28 mouse cellular contexts compared by ENCODE assay signal in genomic region chr1:63395427-63395826, GRCm38 (mm10). TPM values are rescaled to one million over a fixed set of nuclear protein-coding genes. Genes with fewer than 3 reads are reported as not detected.
DNase-seq lines count a peak whose midpoint lies in the region; ATAC-seq and TF ChIP-seq lines count a peak whose summit lies in the region.
"Had no signal": no experiment of that assay in that cellular context is flagged by ENCODE, and none has a peak within 500 bp of the region (broad histone marks: within the 10 kb centered on the region; RNA-seq: fewer than 3 reads in every experiment).

No protein-coding gene starts in this region.

- no peak for TF ChIP-seq CTCF in gastrocnemius, adult 2 months (IDR thresholded peaks at IDR 0.05)
- no peak for TF ChIP-seq CTCF in lung, embryonic 14.5 days (IDR thresholded peaks at IDR 0.05; ENCODE audit: low read depth)

- H3K36me3 ChIP-seq in lung, embryonic 14.5 days (ENCODE audit: insufficient read depth), result no peaks in the 10 kb centered on the region
- no peaks in the 10 kb centered on the region for H3K36me3 ChIP-seq in limb, embryonic 14.5 days (ENCODE audit: control insufficient read depth, insufficient read depth, low read length)
- H3K36me3 ChIP-seq: forebrain, embryonic 12.5 days; forebrain, embryonic 15.5 days; heart, embryonic 10.5 days; heart, embryonic 13.5 days had no signal

- DNase-seq in gastrocnemius, adult 2 months, result peak; percentile 30
- DNase-seq in gastrocnemius, postnatal 4 days (ENCODE audit: low spot score in 2 of 2), result no peak
- DNase-seq in lung, embryonic 14.5 days, result peak; percentile 18
- DNase-seq in lung, postnatal 36 days, result no peak
- peak; percentile 61 for DNase-seq in limb, embryonic 14.5 days (ENCODE audit: low spot score)
- peak; percentile 81 for DNase-seq in skeletal muscle tissue, adult 2 months (ENCODE audit: low read depth, low spot score)
- DNase-seq in layer of hippocampus, adult 9-10 months (ENCODE audit: low spot score), result no peak
- DNase-seq: adrenal gland, adult 2 months; adrenal gland, postnatal 14 days; cerebellum, adult 11-12 months; cerebellum, adult 8-10 months; cerebellum, postnatal 36 days; embryo, embryonic 11 days; heart, adult 2 months; heart, postnatal 14 days; heart, postnatal 4 days had no signal

- H3K9me3 ChIP-seq in lung, embryonic 14.5 days (ENCODE audit: low read depth, low read length), result no peaks in the 10 kb centered on the region
- no peaks in the 10 kb centered on the region for H3K9me3 ChIP-seq in limb, embryonic 14.5 days (ENCODE audit: control insufficient read depth, low read length)
- H3K9me3 ChIP-seq: forebrain, embryonic 12.5 days; forebrain, embryonic 15.5 days; heart, embryonic 10.5 days; heart, embryonic 13.5 days had no signal

- H3K4me1 ChIP-seq in lung, embryonic 14.5 days (ENCODE audit: insufficient read depth), result no peaks in the 10 kb centered on the region
- H3K4me1 ChIP-seq in limb, embryonic 14.5 days (ENCODE audit: control insufficient read depth, insufficient read depth, low read length), result no peaks in the 10 kb centered on the region
- H3K4me1 ChIP-seq: forebrain, embryonic 12.5 days; forebrain, embryonic 15.5 days; heart, embryonic 10.5 days; heart, embryonic 13.5 days had no signal

- WGBS in lung, embryonic 14.5 days, result 61% methylated on average over 3 of the region's 3 CpGs
- WGBS in limb, embryonic 14.5 days, result 88% methylated on average over 3 of the region's 3 CpGs

- no peak for TF ChIP-seq POLR2A in limb, embryonic 14.5 days (IDR thresholded peaks at IDR 0.05; ENCODE audit: borderline replicate concordance, extremely low read depth, insufficient read depth, insufficient read length)

- no peak overlapping the region for H3K4me2 ChIP-seq in lung, embryonic 14.5 days
- no peak overlapping the region for H3K4me2 ChIP-seq in limb, embryonic 14.5 days (replicated peaks; ENCODE audit: low read depth, low read length, severe bottlenecking)
- H3K4me2 ChIP-seq: forebrain, embryonic 12.5 days; forebrain, embryonic 15.5 days; heart, embryonic 13.5 days; hindbrain, embryonic 14.5 days had no signal

- intact Hi-C loops in gastrocnemius, adult 2 months (cut with DNase I), result loop anchor here (10.0 kb wide), 1 partner anchor 211 kb away; no protein-coding TSS in a partner anchor

- H3K27ac ChIP-seq in gastrocnemius, adult 2 months, result peak overlapping the region; percentile 49
- H3K27ac ChIP-seq in lung, embryonic 14.5 days (ENCODE audit: low read depth), result no peak overlapping the region
- H3K27ac ChIP-seq in limb, embryonic 14.5 days (replicated peaks; ENCODE audit: low read depth, low read length), result no peak overlapping the region
- H3K27ac ChIP-seq: forebrain, embryonic 12.5 days; forebrain, embryonic 15.5 days; heart, adult 2 months; heart, embryonic 10.5 days; heart, embryonic 13.5 days; hindbrain, embryonic 14.5 days; hindbrain, postnatal 0 days had no signal

- H3K4me3 ChIP-seq in gastrocnemius, adult 2 months, result no peak overlapping the region
- H3K4me3 ChIP-seq in lung, embryonic 14.5 days (ENCODE audit: low read depth, low read length), result no peak overlapping the region
- no peak overlapping the region for H3K4me3 ChIP-seq in limb, embryonic 14.5 days (replicated peaks; ENCODE audit: low read length)
- H3K4me3 ChIP-seq: erythroblast, embryonic 14.5 days; forebrain, embryonic 12.5 days; forebrain, embryonic 15.5 days; heart, adult 2 months; heart, embryonic 10.5 days; heart, embryonic 13.5 days had no signal

- H3K9ac ChIP-seq in lung, embryonic 14.5 days, result no peak overlapping the region
- no peak overlapping the region for H3K9ac ChIP-seq in limb, embryonic 14.5 days (ENCODE audit: low read depth, low read length, severe bottlenecking)
- H3K9ac ChIP-seq: forebrain, embryonic 12.5 days; forebrain, embryonic 15.5 days; heart, embryonic 13.5 days; hindbrain, embryonic 14.5 days had no signal

- no peaks in the 10 kb centered on the region for H3K27me3 ChIP-seq in lung, embryonic 14.5 days (ENCODE audit: insufficient read depth, low read length)
- no peaks in the 10 kb centered on the region for H3K27me3 ChIP-seq in limb, embryonic 14.5 days (ENCODE audit: control insufficient read depth, insufficient read depth, low read length)
- H3K27me3 ChIP-seq: forebrain, embryonic 12.5 days; forebrain, embryonic 15.5 days; heart, embryonic 13.5 days had no signal

- no peak for ATAC-seq in lung, embryonic 14.5 days (ENCODE audit: insufficient read depth)
- peak; percentile 81 for ATAC-seq in limb, embryonic 14.5 days (ENCODE audit: low FRiP score, low read depth)
- ATAC-seq: CD4-positive, CD25-positive, alpha-beta regulatory T cell, adult 4 months; forebrain, embryonic 15.5 days; hindbrain, postnatal 0 days; inflammation-experienced regulatory T-cells, adult 6 months; intestine, postnatal 0 days had no signal

RNA-seq across cellular contexts. Expression of gene Adam23, which starts 50.3 kb away (rescaled TPM):
- total RNA-seq in gastrocnemius, adult 2 months (2021), result 1 to 10 TPM in 1 of 2 experiments, under 1 TPM in 1; 0.59 to 1.6 TPM
- 10 to 100 TPM; 25.9 to 28.7 TPM for total RNA-seq in gastrocnemius, postnatal 4 days (2021)
- 1.2 and 1.3 TPM in 2 replicates for polyA plus RNA-seq in lung, embryonic 14.5 days (2014; fragmentation: Nextera tagmentation; extraction: Ambion mirVana)
- polyA plus RNA-seq in limb, embryonic 14.5 days (2012; rRNA removed), result 6.4 and 7.9 TPM in 2 replicates
- 4.3 and 5.2 TPM in 2 replicates for polyA plus RNA-seq in limb, embryonic 14.5 days (2014; fragmentation: Nextera tagmentation; extraction: Ambion mirVana)
- total RNA-seq: granulocyte monocyte progenitor cell, adult 5-6 weeks; MEL had no signal
- polyA plus RNA-seq: erythroblast, embryonic 14.5 days had no signal

Comparison
In these comparisons a context has a peak if more than half of its experiments do, and no peak if none do; other contexts are left out.
1. DNase-seq: peak in gastrocnemius, adult 2 months (single experiment), lung, embryonic 14.5 days (single experiment), limb, embryonic 14.5 days (single experiment) and skeletal muscle tissue, adult 2 months (single experiment); none in gastrocnemius, postnatal 4 days (0 of 2), lung, postnatal 36 days (single experiment) and layer of hippocampus, adult 9-10 months (single experiment).
2. RNA of gene Adam23, which starts 50.3 kb away (total RNA-seq): 25.9 to 28.7 TPM in gastrocnemius, postnatal 4 days; 0.59 to 1.6 TPM in gastrocnemius, adult 2 months; every median in the first group is over 10 times any median in the second.